Mouse (Mus musculus): Measurements from ENCODE around the gene Col25a1.

Gene Col25a1

GRCm38 (mm10) chr3:130494192-130494591 lies 362.9 kb downstream of the Col25a1 start:
- DNase-seq: no peak

DNA sequence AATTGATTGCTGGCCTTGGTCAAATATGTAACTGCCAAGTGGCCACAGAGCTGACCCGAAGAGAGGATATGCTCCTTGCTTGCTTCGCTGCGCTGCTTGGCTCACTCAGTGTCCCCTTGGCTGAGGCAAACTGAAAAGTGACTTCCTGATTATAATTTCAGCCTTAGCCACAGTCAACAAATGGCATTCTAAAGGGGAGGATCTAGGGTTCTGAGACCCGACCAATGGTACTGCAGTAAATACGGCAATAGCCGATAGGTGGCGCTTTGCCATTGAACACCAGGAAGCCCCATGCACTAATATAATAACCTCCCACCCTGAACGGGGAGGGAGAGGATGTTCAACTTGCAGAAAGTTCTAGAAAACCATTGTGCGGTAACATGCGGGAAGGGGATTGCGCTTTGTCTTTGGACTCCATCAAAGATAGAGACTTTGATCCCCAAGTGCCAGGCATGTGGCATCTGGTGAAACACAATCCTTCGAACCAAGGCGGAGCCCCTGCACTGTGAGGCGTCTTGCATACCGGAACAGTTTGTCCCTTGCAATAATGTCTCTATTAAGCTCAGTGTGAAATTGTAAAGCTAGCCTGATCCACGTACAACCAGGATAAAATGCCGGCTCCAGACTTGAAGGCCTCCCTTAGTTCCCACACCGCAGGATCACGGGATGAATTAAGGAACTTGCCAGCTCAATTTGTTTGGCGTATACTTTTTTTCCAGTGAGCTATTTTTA lies 363.5 kb downstream of the Col25a1 start:
- peak; percentile 5 for DNase-seq

DNA sequence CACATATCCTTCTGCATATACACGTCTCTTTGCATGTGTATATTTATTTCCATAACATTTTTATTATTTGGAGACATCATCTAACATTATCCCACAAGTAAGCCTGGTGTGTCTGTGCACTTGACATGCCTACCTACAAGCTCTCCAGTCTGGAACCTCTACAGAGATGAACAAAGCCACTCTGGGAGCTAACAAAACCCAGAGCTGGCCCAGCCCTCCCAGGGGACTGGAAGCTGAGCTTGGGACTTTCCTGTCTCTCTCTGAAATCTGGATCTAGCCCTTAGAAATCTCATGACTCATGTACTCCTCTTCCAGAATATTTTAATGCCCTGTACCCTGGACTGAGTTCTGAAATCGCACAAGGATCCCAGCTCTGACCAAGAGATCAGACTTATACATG lies 365.7 kb downstream of the Col25a1 start:
- DNase-seq: no peak

GRCm38 (mm10) chr3:130501713-130502112 lies 370.4 kb downstream of the Col25a1 start:
- DNase-seq: no peak

DNA sequence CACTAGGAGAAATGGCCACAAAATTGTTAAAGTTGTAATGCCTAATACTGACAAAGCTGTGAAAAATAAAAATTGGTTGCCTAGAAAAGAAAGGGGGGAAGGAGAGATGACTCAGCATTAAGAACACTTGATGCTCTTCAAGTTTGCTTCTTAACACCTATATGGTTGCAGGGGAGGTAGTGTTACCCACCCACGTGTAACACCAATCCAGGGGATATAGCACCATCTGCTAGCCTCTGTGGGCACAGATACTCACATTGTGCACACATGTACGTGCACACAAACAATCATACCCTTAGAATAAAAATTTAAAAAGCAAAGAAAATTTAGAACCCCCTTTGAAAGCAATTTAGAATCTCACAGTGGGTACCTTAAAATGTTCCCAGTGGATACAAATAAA lies 377.0 kb downstream of the Col25a1 start:
- no peak for DNase-seq

- DNase-seq: no peak
Measured at GRCm38 (mm10) chr3:130518457-130518879, 387.2 kb downstream of the Col25a1 start.

GRCm38 (mm10) chr3:130521834-130522476 lies 390.7 kb downstream of the Col25a1 start:
- no peak for DNase-seq

DNA sequence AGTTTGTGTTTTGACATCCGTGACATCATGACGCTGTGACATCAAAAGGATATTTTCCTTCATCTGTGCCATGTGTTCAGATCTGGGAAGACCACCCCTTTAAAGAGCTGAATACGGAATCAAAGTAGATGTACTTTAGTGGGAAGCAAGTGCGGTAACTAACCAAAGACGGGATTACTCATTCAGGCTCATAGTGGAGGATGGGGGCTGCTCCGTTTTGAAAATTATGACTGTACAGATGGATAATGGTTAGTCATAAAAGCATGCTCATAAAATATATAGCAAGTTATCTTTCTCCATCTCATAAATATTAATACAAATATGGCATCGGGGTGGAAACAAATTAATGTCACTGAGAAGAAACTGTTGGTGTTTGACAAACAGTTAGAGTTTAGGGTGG lies 391.7 kb downstream of the Col25a1 start:
- no peak for DNase-seq

- no peak for DNase-seq
Measured at GRCm38 (mm10) chr3:130524367-130525137, 393.3 kb downstream of the Col25a1 start.

DNA sequence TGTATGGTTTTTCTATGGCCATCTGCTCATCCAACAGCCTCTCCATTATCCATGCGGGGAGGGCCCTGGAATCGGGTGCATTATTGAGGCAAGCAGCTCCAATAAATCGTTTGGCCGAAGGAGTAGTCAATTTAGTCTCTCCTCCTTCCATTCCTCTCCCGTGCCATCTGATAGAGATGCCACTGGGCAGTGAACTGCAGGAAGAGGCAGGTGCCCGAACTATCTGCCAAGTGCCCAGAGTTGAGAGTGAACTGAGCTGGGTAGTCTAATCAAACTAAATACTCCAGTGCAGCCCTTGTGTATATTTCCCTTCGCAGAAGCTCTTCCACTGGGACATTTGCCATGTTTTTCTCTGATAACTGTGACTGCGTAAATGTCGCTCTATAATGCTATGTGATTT lies 403.7 kb downstream of the Col25a1 start:
- no peak for DNase-seq

DNA sequence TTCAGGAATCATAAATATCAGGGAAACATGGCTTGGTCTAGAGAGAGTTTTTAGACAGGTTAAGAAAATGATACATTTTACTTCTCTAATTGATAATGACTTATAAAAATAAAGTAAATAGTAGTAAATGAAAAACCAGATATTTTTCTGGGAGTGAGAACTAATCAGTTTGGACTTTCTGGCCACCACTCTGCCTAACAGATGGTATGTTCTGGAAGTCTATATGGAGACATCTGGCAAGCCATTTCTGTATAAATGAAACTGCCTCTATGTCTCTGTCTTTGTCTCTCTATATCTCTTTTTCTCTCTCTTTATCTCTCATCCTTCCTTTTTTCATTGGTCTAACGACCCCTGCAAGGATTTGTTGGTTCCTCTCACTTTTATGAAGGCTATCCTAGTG lies 410.2 kb downstream of the Col25a1 start:
- no peak for DNase-seq

- DNase-seq: no peak
Measured at GRCm38 (mm10) chr3:130545995-130546394, 414.7 kb downstream of the Col25a1 start.

- DNase-seq: no peak
Measured at GRCm38 (mm10) chr3:130549066-130549465, 417.8 kb downstream of the Col25a1 start.

DNA sequence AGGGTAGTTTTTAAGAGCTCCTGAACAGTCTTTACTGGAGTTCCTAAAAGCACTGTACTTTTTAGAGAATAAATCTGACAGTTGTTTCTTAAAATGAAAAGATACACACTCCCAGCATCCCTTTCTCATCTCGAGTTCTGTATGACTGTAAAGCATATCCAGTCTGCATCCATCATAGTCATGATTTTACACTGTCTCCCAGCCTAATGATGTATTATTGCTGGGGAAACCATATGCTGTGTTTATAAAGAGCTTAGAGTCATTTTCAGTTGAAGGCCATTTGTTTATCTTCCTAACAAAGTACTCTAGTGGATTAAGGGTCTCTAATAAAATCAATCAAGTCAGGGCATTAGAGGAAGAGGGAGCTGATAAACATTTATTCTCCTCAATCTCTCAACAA lies 425.0 kb downstream of the Col25a1 start:
- no peak for DNase-seq

DNA sequence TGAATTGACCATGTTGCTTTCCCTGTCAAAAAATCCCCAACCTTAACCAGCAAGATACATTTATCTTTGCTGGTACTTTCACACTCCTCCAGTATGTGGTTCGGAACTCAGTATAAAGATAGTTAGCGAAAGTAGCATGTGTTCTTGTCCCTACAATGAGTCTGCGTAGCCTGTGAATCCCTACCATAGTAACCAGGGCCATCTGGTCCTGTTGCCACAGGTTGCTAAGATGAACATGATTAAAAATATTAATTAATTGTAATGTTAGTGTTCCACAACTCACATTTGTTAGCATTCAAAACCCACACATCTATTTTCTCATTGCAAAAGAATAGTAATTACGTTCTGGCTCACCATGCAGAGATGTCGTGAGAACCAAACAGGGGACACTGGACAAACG lies 434.3 kb downstream of the Col25a1 start:
- DNase-seq: no peak

- no peak for DNase-seq
Measured at GRCm38 (mm10) chr3:130568331-130569095, 437.2 kb downstream of the Col25a1 start.

GRCm38 (mm10) chr3:130573243-130573642 lies 441.9 kb downstream of the Col25a1 start:
- DNase-seq: no peak

DNA sequence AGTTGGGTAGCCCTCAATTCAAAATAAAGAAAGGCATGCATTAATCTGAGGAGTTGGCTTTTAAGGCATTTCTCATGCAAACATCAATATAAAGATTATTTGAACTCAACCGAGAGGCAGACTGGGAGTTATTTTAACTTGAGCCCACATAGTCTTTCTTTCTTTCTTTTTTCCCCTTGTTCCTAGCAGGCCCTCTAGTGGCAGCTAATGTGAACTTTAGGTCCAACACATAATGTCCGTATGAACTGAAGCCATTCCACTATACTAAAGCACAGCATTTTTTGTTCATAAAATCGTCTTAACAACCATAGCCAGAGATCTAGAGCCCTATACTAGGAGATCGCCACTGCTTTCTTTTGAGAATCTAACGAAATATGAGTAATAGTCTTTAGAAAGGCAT lies 443.4 kb downstream of the Col25a1 start:
- DNase-seq: no peak

GRCm38 (mm10) chr3:130576683-130577082 lies 445.4 kb downstream of the Col25a1 start:
- no peak for DNase-seq

DNA sequence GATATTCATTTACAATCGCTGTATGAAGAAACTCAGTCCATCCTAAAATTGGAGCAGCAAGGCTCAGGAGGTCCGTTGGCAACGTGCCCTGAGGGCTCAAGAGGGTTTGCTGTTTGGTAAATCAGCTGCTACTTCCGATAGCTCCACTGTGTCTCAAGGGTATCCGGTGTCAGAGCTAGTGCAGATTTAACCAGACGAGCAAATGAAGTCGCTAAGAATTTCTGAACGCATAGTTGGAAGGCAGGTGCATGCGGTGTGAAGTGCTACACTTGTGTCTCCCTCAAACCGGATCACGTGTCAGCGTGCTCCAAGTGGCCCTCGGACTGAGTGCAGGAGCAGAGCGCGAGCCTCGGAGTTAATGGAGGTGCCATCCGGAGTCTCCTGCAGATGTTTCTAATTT lies 448.2 kb downstream of the Col25a1 start:
- DNase-seq: no peak

- no peak for DNase-seq
Measured at GRCm38 (mm10) chr3:130581577-130581976, 450.3 kb downstream of the Col25a1 start.

- DNase-seq: no peak
Measured at GRCm38 (mm10) chr3:130582903-130583664, 451.8 kb downstream of the Col25a1 start.

Data from cerebellum, adult 11-12 months (tissue).